Mouse (Mus musculus) spleen, adult 2 months (tissue): ENCODE results near the gene Btbd18. TPM values are rescaled to one million over a fixed set of nuclear protein-coding genes. Genes with fewer than 3 reads are reported as not detected.

ENCODE experiments used
- DNase-seq, 2 experiments: peaks; one replicate each; pipeline versions ENCODE4 v3.0.0 to v3.0.0-alpha.2; 2012 to 2021; ENCODE audit warnings: low spot score in 2 of 2, low read depth in 1 of 2
- H3K27ac ChIP-seq: fragments of 200-500 bp; 2 replicates; pipeline ENCODE4 v1.5.1; 2012; ENCODE audit warnings: low read length, inconsistent platforms; ENCODE audit not compliant: insufficient read depth
- H3K27me3 ChIP-seq: fragments of 200-500 bp; 2 replicates; pipeline ENCODE4 v1.6.1; 2012; ENCODE audit warnings: mild to moderate bottlenecking, moderate library complexity, low read length, inconsistent platforms; ENCODE audit not compliant: control insufficient read depth, insufficient read depth
- H3K36me3 ChIP-seq: fragments of 200-500 bp; 2 replicates; pipeline ENCODE4 v1.6.1; 2012; ENCODE audit warnings: mild to moderate bottlenecking, low read length, inconsistent platforms; ENCODE audit not compliant: control insufficient read depth, insufficient read depth
- H3K4me1 ChIP-seq: fragments of 200-500 bp; 2 replicates; pipeline ENCODE4 v1.6.1; 2011; ENCODE audit warnings: inconsistent platforms; ENCODE audit not compliant: control insufficient read depth, insufficient read depth, insufficient read length
- H3K4me3 ChIP-seq: fragments of 200-500 bp; 2 replicates; pipeline ENCODE4 v1.5.1; 2011; ENCODE audit warnings: mild to moderate bottlenecking, inconsistent platforms; ENCODE audit not compliant: insufficient read depth, insufficient read length; ENCODE audit errors: extremely low read depth
- CTCF ChIP-seq: fragments of 200-500 bp; IDR thresholded peaks from 2 replicates; pipeline ENCODE4 v1.5.1; 2011; ENCODE audit warnings: mild to moderate bottlenecking, inconsistent platforms; ENCODE audit not compliant: insufficient read depth, insufficient read length, insufficient replicate concordance; ENCODE audit errors: extremely low read depth
- POLR2A ChIP-seq: fragments of 200-500 bp; IDR thresholded peaks from 2 replicates; pipeline ENCODE4 v1.6.1; 2011; ENCODE audit warnings: low read depth, low read length, inconsistent platforms
- WGBS: fragments of 180-500 bp; shearing (Covaris S2); methylation state at CpG from one replicate; pipeline ENCODE4 v1.1.7; 2018; 5-methylcytosine and 5-hydroxymethylcytosine counted together
- polyA plus RNA-seq: library from polyadenylated mRNA; depleted of rRNA; stranded (reverse); fragments of >200 nt; gene quantifications from 2 replicates; pipeline ENCODE4 v1.2.3, GENCODE M21; 2012

Gene Btbd18
- polyA plus RNA-seq, 1 experiment, result not detected

DNA sequence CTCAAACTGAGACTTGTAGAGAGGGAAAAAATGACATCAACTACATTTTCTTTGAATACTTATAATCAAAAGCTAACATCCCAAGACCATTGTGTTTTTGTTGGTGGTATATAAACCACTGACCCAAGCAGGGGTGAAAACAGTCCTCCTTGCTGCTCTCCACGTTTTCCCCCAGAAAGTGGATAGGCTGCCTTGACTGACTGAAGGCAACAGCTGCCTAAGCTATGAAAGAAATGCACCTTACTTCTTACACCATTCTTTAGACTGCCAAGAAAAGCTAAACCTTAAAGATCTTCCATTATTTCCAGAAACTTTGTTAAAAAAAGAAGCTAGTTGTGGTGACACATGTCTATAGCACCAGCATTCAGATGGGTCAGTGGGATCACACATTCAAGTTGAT is 12.7 kb upstream of the Btbd18 start:
- no peaks in the 10 kb centered on the region for H3K4me1 ChIP-seq
- H3K36me3 ChIP-seq, result no peaks in the 10 kb centered on the region
- no peak overlapping the region for H3K27ac ChIP-seq
- no peak overlapping the region for H3K4me3 ChIP-seq
- H3K27me3 ChIP-seq, result no peaks in the 10 kb centered on the region
- no peak for DNase-seq
- WGBS, result 82% methylated on average over 1 of the region's 1 CpGs
- TF ChIP-seq POLR2A (no peak), CTCF (no peak)

DNA sequence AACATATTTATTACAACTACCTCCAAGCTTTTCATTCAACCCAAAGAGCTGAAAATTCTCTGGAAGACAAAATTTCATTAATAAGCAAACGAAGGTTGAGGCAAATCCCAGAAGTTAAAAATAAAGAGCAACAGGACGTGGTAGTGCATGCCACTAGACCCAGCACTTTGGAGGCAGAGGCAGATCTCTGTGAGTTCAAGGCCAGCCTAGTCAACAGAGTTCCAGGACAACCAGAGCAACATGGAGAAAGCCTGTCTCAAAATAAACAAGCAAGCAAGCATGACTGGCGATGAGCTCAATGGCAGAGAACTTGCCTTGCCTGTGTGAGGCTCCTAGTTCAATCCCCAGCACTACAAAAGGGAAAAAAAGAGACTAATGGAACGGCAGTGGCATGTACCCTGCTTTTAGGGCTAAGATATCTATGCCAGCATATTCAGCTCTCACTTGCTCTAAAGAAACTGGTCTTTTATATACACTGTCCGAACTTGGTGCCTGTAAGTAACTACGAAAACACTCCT is 11.8 kb upstream of the Btbd18 start:
- H3K27ac ChIP-seq, result no peak overlapping the region
- H3K36me3 ChIP-seq, result no peaks in the 10 kb centered on the region
- no peak for DNase-seq
- H3K27me3 ChIP-seq, result no peaks in the 10 kb centered on the region
- TF ChIP-seq POLR2A (no peak), CTCF (no peak)
- WGBS, result 86% methylated on average over 6 of the region's 6 CpGs
- no peaks in the 10 kb centered on the region for H3K4me1 ChIP-seq
- no peak overlapping the region for H3K4me3 ChIP-seq

DNA sequence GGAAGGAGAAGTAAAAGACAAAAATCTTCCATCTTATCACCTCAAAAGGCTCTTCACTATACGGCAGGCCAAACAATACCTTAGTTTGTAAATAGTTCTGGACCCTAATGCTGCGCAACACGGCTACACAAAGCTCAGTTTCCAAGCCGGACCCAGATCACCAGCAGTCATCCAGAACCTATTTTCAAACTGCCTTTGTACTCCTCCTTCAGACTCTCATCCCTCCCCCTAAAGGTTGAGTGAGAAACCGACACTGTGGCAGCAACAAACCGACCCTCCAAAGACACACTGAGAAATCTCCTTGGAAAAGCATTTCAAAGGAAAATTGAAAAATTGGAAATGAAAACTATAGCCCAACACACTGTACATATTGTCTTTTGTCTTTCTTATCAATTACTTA is 10.5 kb upstream of the Btbd18 start:
- no peaks in the 10 kb centered on the region for H3K4me1 ChIP-seq
- 68% methylated on average over 6 of the region's 6 CpGs for WGBS
- peak overlapping the region; percentile 5; the same call in 1 of the 2 replicates for H3K4me3 ChIP-seq
- H3K36me3 ChIP-seq, result no peaks in the 10 kb centered on the region
- TF ChIP-seq POLR2A, result no peak
- TF ChIP-seq CTCF, result no peak
- H3K27ac ChIP-seq, result no peak overlapping the region
- DNase-seq, result no peak
- H3K27me3 ChIP-seq, result no peaks in the 10 kb centered on the region

DNA sequence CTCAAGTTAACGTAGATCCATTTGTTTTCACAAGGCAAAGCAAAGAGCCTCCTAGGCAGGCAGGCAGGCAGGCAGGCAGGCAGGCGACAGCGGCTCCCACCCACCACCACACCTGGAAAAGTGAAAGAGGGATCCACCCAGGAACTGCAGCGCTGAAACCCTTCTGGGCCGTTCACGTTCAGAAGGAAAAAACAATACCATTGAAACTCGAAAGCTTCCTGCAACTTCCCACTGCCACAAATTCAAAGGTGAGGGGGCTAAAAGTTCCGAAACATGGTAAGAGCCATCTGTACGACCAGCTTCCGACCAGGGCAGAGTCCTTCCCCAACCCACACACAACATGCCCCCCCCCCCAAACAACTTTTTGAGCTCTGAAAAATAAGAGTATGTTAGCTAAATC is 9.2 kb upstream of the Btbd18 start:
- no peak for DNase-seq
- WGBS, result 3% methylated on average over 10 of the region's 10 CpGs
- TF ChIP-seq CTCF (no peak), POLR2A (no peak)
- peak overlapping the region; percentile 13 for H3K27ac ChIP-seq
- H3K27me3 ChIP-seq, result no peaks in the 10 kb centered on the region
- H3K4me3 ChIP-seq, result peak overlapping the region; percentile 62
- H3K36me3 ChIP-seq, result no peaks in the 10 kb centered on the region
- H3K4me1 ChIP-seq, result no peaks in the 10 kb centered on the region

DNA sequence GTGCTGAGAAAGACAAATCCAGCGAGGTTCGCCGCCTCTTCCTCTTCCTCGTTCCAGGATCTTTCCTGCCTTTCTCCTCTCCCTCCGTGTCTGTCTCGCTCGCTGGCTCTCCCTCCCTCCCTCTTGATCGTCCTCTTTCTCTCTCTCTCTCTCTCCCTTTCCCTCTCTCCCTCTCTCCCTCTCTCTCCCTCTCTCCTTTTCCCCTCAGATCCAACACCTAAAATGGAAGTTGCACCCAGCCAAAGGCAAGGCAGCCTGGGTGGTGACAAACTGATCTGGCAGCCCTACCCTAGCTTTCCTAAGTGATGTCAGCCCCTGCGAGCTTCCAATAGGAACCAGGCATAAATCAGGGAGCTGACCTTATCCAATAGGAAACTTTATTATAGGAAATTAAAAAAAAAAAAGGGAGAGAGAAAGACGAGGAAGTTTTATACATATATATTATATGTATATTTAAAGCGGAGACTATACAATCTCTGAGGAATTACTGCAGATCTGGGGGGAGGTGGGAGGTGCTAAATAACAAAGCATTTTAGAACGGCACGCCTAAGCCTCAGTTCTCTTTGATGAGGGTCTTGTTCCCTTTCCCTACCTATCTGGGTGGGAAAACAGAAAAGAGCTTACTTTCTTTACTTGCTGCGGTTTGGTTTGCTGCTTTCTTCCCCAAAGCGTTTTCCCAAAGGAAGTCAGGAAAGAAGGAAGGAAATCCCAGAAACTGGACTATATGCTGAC is 8.2 kb upstream of the Btbd18 start, which contains the start of gene Ctnnd1:
Gene Ctnnd1 (minus strand): TSS at position 302 of the 732 bp plus-strand sequence.
- DNase-seq, result no peak
- Histone ChIP-seq H3K4me3 (peak within 1 kb of the TSS; percentile 62), H3K36me3 (no peaks in the 10 kb centered on the region), H3K27me3 (no peaks in the 10 kb centered on the region), H3K4me1 (no peaks in the 10 kb centered on the region), H3K27ac (peak within 1 kb of the TSS; percentile 76)
- TF ChIP-seq CTCF (no peak), POLR2A (0 out of 2 replicates have a peak, but pooled peaks have one; percentile 10)
- WGBS, result 10% methylated on average over 15 of the region's 15 CpGs

DNA sequence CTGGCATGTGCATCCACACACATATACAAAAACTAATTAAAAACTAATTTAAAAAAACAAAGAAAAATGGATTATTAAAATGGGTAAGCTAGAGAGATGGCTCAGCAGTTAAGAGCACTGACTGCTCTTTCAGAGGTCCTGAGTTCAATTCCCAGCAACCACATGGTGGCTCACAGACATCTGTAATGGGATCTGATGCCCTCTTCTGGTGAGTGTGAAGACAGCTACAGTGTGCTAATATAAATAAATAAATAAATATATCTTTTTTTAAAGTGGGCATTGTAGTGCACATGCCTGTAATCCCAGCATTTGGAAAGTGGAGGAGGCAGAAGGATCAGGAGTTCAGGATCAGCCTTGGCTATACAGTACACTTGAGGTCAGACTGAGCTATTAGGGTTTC is 5.5 kb upstream of the Btbd18 start:
- Histone ChIP-seq H3K27ac (no peak overlapping the region), H3K4me1 (no peaks in the 10 kb centered on the region), H3K27me3 (no peaks in the 10 kb centered on the region), H3K4me3 (no peak overlapping the region), H3K36me3 (no peaks in the 10 kb centered on the region)
- TF ChIP-seq POLR2A (no peak), CTCF (no peak)
- DNase-seq, result no peak

DNA sequence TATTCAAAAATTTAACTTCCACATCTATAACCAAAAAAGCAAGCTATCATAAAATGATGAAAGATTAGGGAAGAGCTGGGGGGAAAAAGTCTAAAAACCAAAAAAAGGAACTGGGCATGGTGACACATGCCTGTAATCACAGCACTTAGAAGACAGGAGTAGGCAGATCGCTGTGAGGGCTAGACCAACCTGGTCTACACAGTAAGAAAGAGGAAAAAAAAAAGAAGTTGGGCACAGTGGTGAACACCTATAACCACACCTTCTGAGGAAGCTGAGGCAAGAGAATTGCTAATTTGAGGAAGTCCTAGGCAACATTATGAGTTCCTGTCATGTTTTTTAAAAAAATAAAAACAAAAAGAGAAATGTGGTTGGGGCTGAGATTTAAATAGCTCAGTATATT is 3.0 kb upstream of the Btbd18 start:
- H3K27me3 ChIP-seq, result no peaks in the 10 kb centered on the region

More for the DNA sequence above, 3.0 kb upstream of the Btbd18 start:
- Histone ChIP-seq H3K4me1 (no peaks in the 10 kb centered on the region; the same call in none of the 2 replicates), H3K36me3 (no peaks in the 10 kb centered on the region), H3K27ac (no peak overlapping the region), H3K4me3 (no peak overlapping the region)
- DNase-seq, result no peak
- WGBS, result 10% methylated on average over 1 of the region's 1 CpGs
- no peak for TF ChIP-seq CTCF
- TF ChIP-seq POLR2A, result no peak
